Mouse (Mus musculus): ENCODE measurements around the gene Efna5. TPM values are rescaled to one million over a fixed set of nuclear protein-coding genes. Genes with fewer than 3 reads are reported as not detected.

Efna5 gene
- polyA plus RNA-seq, 1 experiment from 2014 or later = 56.7 TPM

- DNase-seq (ENCODE audit: low spot score) = no peak
- Histone ChIP-seq H3K4me2 (replicated peaks; ENCODE audit: low read depth, low read length) (no peak overlapping the region), H3K4me1 (replicated peaks; ENCODE audit: control insufficient read depth, insufficient read depth, low read length) (no peaks in the 10 kb centered on the region), H3K27me3 (ENCODE audit: control insufficient read depth, insufficient read depth, low read length) (no peaks in the 10 kb centered on the region), H3K4me3 (ENCODE audit: low read depth, low read length) (no peak overlapping the region), H3K9me3 (ENCODE audit: control insufficient read depth, low read length) (no peaks in the 10 kb centered on the region), H3K36me3 (ENCODE audit: control insufficient read depth, insufficient read depth, low read length) (no peaks in the 10 kb centered on the region), H3K9ac (ENCODE audit: low read depth, low read length) (no peak overlapping the region), H3K27ac (ENCODE audit: low read depth, low read length) (no peak overlapping the region)
- ATAC-seq (ENCODE audit: low FRiP score) = no peak
- WGBS = 92% methylated on average over 8 of the region's 8 CpGs
Measured at GRCm38 (mm10) chr17:62646836-62647235, 234.3 kb downstream of the Efna5 start.

- DNase-seq (ENCODE audit: low spot score) (no peak), ATAC-seq (ENCODE audit: low FRiP score) (no peak)
- Histone ChIP-seq H3K9ac (ENCODE audit: low read depth, low read length) (no peak overlapping the region), H3K4me2 (replicated peaks; ENCODE audit: low read depth, low read length) (no peak overlapping the region), H3K36me3 (ENCODE audit: control insufficient read depth, insufficient read depth, low read length) (no peaks in the 10 kb centered on the region), H3K4me1 (replicated peaks; ENCODE audit: control insufficient read depth, insufficient read depth, low read length) (no peaks in the 10 kb centered on the region), H3K27me3 (ENCODE audit: control insufficient read depth, insufficient read depth, low read length) (no peaks in the 10 kb centered on the region), H3K4me3 (ENCODE audit: low read depth, low read length) (no peak overlapping the region), H3K9me3 (ENCODE audit: control insufficient read depth, low read length) (no peaks in the 10 kb centered on the region), H3K27ac (ENCODE audit: low read depth, low read length) (no peak overlapping the region)
- 89% methylated on average over 12 of the region's 12 CpGs for WGBS
Measured at GRCm38 (mm10) chr17:62642447-62643145, 238.5 kb downstream of the Efna5 start.

GRCm38 (mm10) chr17:62640654-62641053 is 240.5 kb downstream of the Efna5 start:
- Histone ChIP-seq H3K4me1 (replicated peaks; ENCODE audit: control insufficient read depth, insufficient read depth, low read length) (no peaks in the 10 kb centered on the region), H3K9me3 (ENCODE audit: control insufficient read depth, low read length) (no peaks in the 10 kb centered on the region), H3K9ac (ENCODE audit: low read depth, low read length) (no peak overlapping the region), H3K27ac (ENCODE audit: low read depth, low read length) (no peak overlapping the region), H3K36me3 (ENCODE audit: control insufficient read depth, insufficient read depth, low read length) (no peaks in the 10 kb centered on the region), H3K4me2 (replicated peaks; ENCODE audit: low read depth, low read length) (no peak overlapping the region), H3K27me3 (ENCODE audit: control insufficient read depth, insufficient read depth, low read length) (no peaks in the 10 kb centered on the region), H3K4me3 (ENCODE audit: low read depth, low read length) (no peak overlapping the region)
- no peak for DNase-seq (ENCODE audit: low spot score)
- 87% methylated on average over 6 of the region's 6 CpGs for WGBS
- ATAC-seq (ENCODE audit: low FRiP score) = no peak

- Histone ChIP-seq H3K4me1 (replicated peaks; ENCODE audit: control insufficient read depth, insufficient read depth, low read length) (no peaks in the 10 kb centered on the region), H3K27me3 (ENCODE audit: control insufficient read depth, insufficient read depth, low read length) (no peaks in the 10 kb centered on the region), H3K27ac (ENCODE audit: low read depth, low read length) (no peak overlapping the region), H3K36me3 (ENCODE audit: control insufficient read depth, insufficient read depth, low read length) (no peaks in the 10 kb centered on the region), H3K9me3 (ENCODE audit: control insufficient read depth, low read length) (no peaks in the 10 kb centered on the region), H3K9ac (ENCODE audit: low read depth, low read length) (no peak overlapping the region), H3K4me2 (replicated peaks; ENCODE audit: low read depth, low read length) (no peak overlapping the region), H3K4me3 (ENCODE audit: low read depth, low read length) (no peak overlapping the region)
- 90% methylated on average over 7 of the region's 7 CpGs for WGBS
- ATAC-seq (ENCODE audit: low FRiP score) (no peak), DNase-seq (ENCODE audit: low spot score) (no peak)
Measured at GRCm38 (mm10) chr17:62636896-62637295, 244.2 kb downstream of the Efna5 start.

DNA sequence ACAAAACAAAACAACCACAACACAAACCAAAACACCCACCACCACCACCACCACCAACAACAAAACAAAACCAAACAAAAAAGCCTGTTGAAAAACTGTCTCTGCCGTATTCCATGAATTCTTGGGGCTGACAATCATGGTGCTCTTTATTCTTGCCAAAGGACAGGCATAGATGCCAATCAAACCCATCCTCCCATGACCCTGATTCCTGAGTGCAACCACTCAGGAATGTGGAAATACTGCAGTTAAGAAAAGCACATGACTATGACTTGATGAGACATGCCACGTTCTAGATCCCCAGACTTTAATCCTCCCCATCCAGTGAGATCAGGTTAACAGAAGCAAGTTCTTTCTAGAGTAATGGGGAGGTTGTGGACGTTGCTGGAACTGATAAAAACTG is 246.2 kb downstream of the Efna5 start:
- Histone ChIP-seq H3K36me3 (ENCODE audit: control insufficient read depth, insufficient read depth, low read length) (no peaks in the 10 kb centered on the region), H3K4me1 (replicated peaks; ENCODE audit: control insufficient read depth, insufficient read depth, low read length) (no peaks in the 10 kb centered on the region), H3K4me2 (replicated peaks; ENCODE audit: low read depth, low read length) (no peak overlapping the region), H3K9ac (ENCODE audit: low read depth, low read length) (no peak overlapping the region), H3K27me3 (ENCODE audit: control insufficient read depth, insufficient read depth, low read length) (no peaks in the 10 kb centered on the region), H3K9me3 (ENCODE audit: control insufficient read depth, low read length) (no peaks in the 10 kb centered on the region), H3K4me3 (ENCODE audit: low read depth, low read length) (no peak overlapping the region), H3K27ac (ENCODE audit: low read depth, low read length) (no peak overlapping the region)
- 77% methylated on average over 3 of the region's 3 CpGs for WGBS
- no peak for ATAC-seq (ENCODE audit: low FRiP score)
- DNase-seq (ENCODE audit: low spot score) = no peak

DNA sequence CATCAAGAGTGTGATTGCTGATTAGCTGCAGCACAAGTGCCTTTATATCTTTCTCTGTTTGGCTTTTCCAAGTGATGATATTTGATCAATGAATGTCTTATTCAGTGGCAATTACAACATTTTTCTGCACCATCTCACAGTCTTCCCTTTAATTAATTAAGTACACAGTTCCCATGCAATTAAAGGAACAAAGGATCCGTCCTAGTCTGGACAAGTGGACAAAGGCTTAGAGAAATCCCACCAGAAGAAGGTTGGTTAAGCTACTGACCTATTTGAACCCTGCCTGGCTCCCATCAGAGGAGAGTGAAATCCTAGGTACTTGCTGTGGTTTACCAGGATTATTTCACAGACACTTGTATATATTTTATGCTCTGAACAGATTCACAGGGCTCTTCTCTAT is 252.6 kb downstream of the Efna5 start:
- Histone ChIP-seq H3K36me3 (ENCODE audit: control insufficient read depth, insufficient read depth, low read length) (no peaks in the 10 kb centered on the region), H3K27ac (ENCODE audit: low read depth, low read length) (no peak overlapping the region), H3K4me3 (ENCODE audit: low read depth, low read length) (no peak overlapping the region), H3K27me3 (ENCODE audit: control insufficient read depth, insufficient read depth, low read length) (no peaks in the 10 kb centered on the region), H3K9me3 (ENCODE audit: control insufficient read depth, low read length) (no peaks in the 10 kb centered on the region), H3K4me1 (replicated peaks; ENCODE audit: control insufficient read depth, insufficient read depth, low read length) (no peaks in the 10 kb centered on the region), H3K9ac (ENCODE audit: low read depth, low read length) (no peak overlapping the region), H3K4me2 (replicated peaks; ENCODE audit: low read depth, low read length) (no peak overlapping the region)
- WGBS = 64% methylated on average over 1 of the region's 1 CpGs
- no peak for DNase-seq (ENCODE audit: low spot score)
- ATAC-seq (ENCODE audit: low FRiP score) = no peak

DNA sequence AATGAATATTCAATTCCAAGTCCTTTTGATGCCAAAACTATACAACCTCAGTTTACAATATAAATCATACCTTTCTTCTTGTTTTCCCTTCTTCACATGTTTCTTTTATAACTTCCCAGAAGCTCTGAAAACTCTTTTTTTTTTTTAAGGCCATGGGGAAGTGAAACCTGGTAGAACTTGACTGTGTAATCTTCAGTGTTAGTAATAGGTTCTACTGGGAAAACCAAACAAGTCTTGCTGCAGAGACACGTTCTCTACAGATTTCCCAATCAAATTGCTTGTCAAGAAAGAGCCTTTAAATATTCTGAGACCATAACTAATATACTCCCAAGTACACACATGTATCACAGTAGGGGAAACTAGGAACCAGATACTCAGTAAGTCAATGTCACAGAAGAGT is 253.6 kb downstream of the Efna5 start:
- no peaks in the 10 kb centered on the region for H3K27me3 ChIP-seq (ENCODE audit: control insufficient read depth, insufficient read depth, low read length)
- H3K9ac ChIP-seq (ENCODE audit: low read depth, low read length) = no peak overlapping the region
- H3K4me3 ChIP-seq (ENCODE audit: low read depth, low read length) = no peak overlapping the region
- no peak for DNase-seq (ENCODE audit: low spot score)
- H3K4me2 ChIP-seq (replicated peaks; ENCODE audit: low read depth, low read length) = no peak overlapping the region
- no peak for ATAC-seq (ENCODE audit: low FRiP score)
- no peak overlapping the region for H3K27ac ChIP-seq (ENCODE audit: low read depth, low read length)
- H3K4me1 ChIP-seq (replicated peaks; ENCODE audit: control insufficient read depth, insufficient read depth, low read length) = no peaks in the 10 kb centered on the region
- no peaks in the 10 kb centered on the region for H3K9me3 ChIP-seq (ENCODE audit: control insufficient read depth, low read length)
- H3K36me3 ChIP-seq (ENCODE audit: control insufficient read depth, insufficient read depth, low read length) = no peaks in the 10 kb centered on the region
- WGBS = 90% methylated on average over 1 of the region's 1 CpGs

GRCm38 (mm10) chr17:62625646-62626020 is 255.5 kb downstream of the Efna5 start:
- Histone ChIP-seq H3K27me3 (ENCODE audit: control insufficient read depth, insufficient read depth, low read length) (no peaks in the 10 kb centered on the region), H3K4me1 (replicated peaks; ENCODE audit: control insufficient read depth, insufficient read depth, low read length) (no peaks in the 10 kb centered on the region), H3K4me3 (ENCODE audit: low read depth, low read length) (no peak overlapping the region), H3K4me2 (replicated peaks; ENCODE audit: low read depth, low read length) (no peak overlapping the region), H3K9ac (ENCODE audit: low read depth, low read length) (no peak overlapping the region), H3K36me3 (ENCODE audit: control insufficient read depth, insufficient read depth, low read length) (no peaks in the 10 kb centered on the region), H3K9me3 (ENCODE audit: control insufficient read depth, low read length) (no peaks in the 10 kb centered on the region), H3K27ac (ENCODE audit: low read depth, low read length) (no peak overlapping the region)
- 50% methylated on average over 8 of the region's 8 CpGs for WGBS
- DNase-seq (ENCODE audit: low spot score) (no peak), ATAC-seq (ENCODE audit: low FRiP score) (peak; percentile 43; the same call in 1 of the 2 replicates)

DNA sequence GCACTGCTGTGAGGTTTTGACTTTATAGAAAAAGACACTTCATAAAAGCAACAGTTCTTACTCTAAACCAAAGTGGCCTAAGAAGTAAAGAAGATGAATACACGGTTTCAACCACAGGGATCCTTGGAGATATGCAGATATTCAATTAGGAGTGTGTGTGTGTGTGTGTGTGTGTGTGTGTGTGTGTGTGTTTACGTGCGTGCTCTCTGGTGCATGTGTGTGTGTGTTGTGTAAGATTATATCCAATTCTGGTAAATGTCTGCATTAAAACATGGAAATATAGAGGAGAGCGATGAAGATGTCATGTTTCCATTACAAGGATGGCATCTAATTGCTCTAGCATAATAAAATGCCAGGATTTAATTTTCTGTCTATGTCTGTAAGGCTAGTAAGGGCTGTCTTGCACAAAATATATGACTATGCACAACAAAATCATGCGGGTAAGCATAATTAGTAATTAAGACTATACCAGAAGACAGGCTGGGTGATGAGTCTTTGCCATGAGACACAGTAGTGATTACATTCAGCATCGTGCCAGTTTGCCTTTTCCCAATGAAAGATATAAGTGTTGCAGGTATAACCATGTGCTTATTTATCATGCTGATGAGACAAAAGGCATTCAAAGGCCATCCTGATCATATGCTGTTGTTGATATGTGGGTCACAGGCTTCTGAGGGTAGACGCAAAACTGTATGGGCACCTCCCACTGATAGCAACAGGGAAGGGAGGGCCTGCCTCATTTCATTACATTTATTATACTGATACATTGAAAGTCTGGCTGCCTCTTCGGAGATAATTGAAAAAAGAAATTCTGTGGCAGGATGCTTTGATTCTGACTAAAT is 256.1 kb downstream of the Efna5 start:
- 79% methylated on average over 8 of the region's 8 CpGs for WGBS
- ATAC-seq (ENCODE audit: low FRiP score) (0 out of 2 replicates have a peak, but pooled peaks have one; percentile 27), DNase-seq (ENCODE audit: low spot score) (no peak)
- Histone ChIP-seq H3K9ac (ENCODE audit: low read depth, low read length) (no peak overlapping the region), H3K27me3 (ENCODE audit: control insufficient read depth, insufficient read depth, low read length) (no peaks in the 10 kb centered on the region), H3K4me2 (replicated peaks; ENCODE audit: low read depth, low read length) (no peak overlapping the region), H3K4me3 (ENCODE audit: low read depth, low read length) (no peak overlapping the region), H3K4me1 (replicated peaks; ENCODE audit: control insufficient read depth, insufficient read depth, low read length) (no peaks in the 10 kb centered on the region), H3K27ac (ENCODE audit: low read depth, low read length) (no peak overlapping the region), H3K36me3 (ENCODE audit: control insufficient read depth, insufficient read depth, low read length) (no peaks in the 10 kb centered on the region), H3K9me3 (ENCODE audit: control insufficient read depth, low read length) (no peaks in the 10 kb centered on the region)

Measured in hindbrain, embryonic 11.5 days (tissue).